ENCODE assay signal across 14 mouse cellular contexts in the genomic region with DNA sequence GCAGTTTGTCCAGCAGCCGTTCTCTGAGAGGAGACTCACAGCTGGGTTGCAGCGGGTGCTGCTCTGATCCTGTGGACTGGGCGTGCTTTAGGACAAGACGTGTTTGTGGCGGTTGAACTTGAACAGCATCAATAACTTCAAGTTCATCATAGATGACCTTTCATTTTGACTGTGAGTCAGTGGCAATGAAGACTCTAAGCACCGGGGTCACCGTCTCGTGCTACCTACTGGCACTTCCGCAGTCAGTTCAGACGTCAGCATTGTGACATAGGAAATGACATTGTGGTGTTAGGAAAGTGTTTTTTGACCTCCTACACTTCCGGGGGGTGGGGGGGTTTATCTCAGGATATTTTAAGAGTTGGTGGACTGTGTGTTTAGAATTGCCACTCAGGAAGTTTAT.
DNase-seq lines count a peak whose midpoint lies in the region; ATAC-seq and TF ChIP-seq lines count a peak whose summit lies in the region.
"Had no signal": no experiment of that assay in that cellular context is flagged by ENCODE, and none has a peak within 500 bp of the region (broad histone marks: within the 10 kb centered on the region; RNA-seq: fewer than 3 reads in every experiment).

No protein-coding gene starts in this region.

- H3K4me2 ChIP-seq in midbrain, embryonic 14.5 days (ENCODE audit: low read length): no peak overlapping the region
- H3K4me2 ChIP-seq in midbrain, embryonic 11.5 days: no peak overlapping the region
- H3K4me2 ChIP-seq: forebrain, embryonic 13.5 days; hindbrain, embryonic 15.5 days had no signal

- H3K9me3 ChIP-seq in midbrain, embryonic 14.5 days (ENCODE audit: control insufficient read depth, low read length): no peaks in the 10 kb centered on the region
- no peaks in the 10 kb centered on the region for H3K9me3 ChIP-seq in midbrain, embryonic 11.5 days (ENCODE audit: control insufficient read depth, low read length)
- H3K9me3 ChIP-seq: forebrain, embryonic 13.5 days; hindbrain, embryonic 15.5 days had no signal

- DNase-seq in gastrocnemius, adult 2 months: no peak
- no peak for DNase-seq in gastrocnemius, adult 8-10 months (ENCODE audit: low spot score in 2 of 2)
- no peak for DNase-seq in midbrain, embryonic 14.5 days
- no peak for DNase-seq in midbrain, embryonic 11.5 days (ENCODE audit: low spot score, missing footprints)
- DNase-seq in kidney, adult 8-10 months: peak; percentile 16 to 24
- peak; percentile 7 for DNase-seq in naive thymus-derived CD4-positive, alpha-beta T cell, adult 2 months (ENCODE audit: low read depth)
- DNase-seq in left cerebral cortex, adult 18-20 months (ENCODE audit: low spot score in 2 of 2): no peak
- DNase-seq: heart, adult 2 months; layer of hippocampus, postnatal 36 days; thymus, postnatal 4 days had no signal

- TF ChIP-seq CTCF in gastrocnemius, adult 2 months (IDR thresholded peaks at IDR 0.05): no peak

- 85% methylated on average over 11 of the region's 11 CpGs for WGBS in midbrain, embryonic 14.5 days
- WGBS in midbrain, embryonic 11.5 days: 83% methylated on average over 11 of the region's 11 CpGs

- ATAC-seq in midbrain, embryonic 14.5 days (ENCODE audit: low FRiP score, low TSS enrichment): no peak
- no peak for ATAC-seq in midbrain, embryonic 11.5 days (ENCODE audit: low FRiP score)
- ATAC-seq in erythroid progenitor cell, adult 5-6 weeks (replicated peaks; ENCODE audit: low FRiP score, poor library complexity, severe bottlenecking): no peak
- ATAC-seq: forebrain, embryonic 13.5 days had no signal

- H3K9ac ChIP-seq in midbrain, embryonic 14.5 days (replicated peaks; ENCODE audit: low read length): no peak overlapping the region
- no peak overlapping the region for H3K9ac ChIP-seq in midbrain, embryonic 11.5 days (ENCODE audit: low read length)
- H3K9ac ChIP-seq: forebrain, embryonic 13.5 days; hindbrain, embryonic 15.5 days; liver, embryonic 14.5 days had no signal

- no peaks in the 10 kb centered on the region for H3K27me3 ChIP-seq in midbrain, embryonic 14.5 days (ENCODE audit: control insufficient read depth, insufficient read depth, low read length)
- no peaks in the 10 kb centered on the region for H3K27me3 ChIP-seq in midbrain, embryonic 11.5 days (ENCODE audit: control insufficient read depth, insufficient read depth, low read length)
- H3K27me3 ChIP-seq: forebrain, embryonic 13.5 days; hindbrain, embryonic 15.5 days had no signal

- H3K4me3 ChIP-seq in gastrocnemius, adult 2 months: no peak overlapping the region; the same call in 1 of the 2 replicates
- no peak overlapping the region for H3K4me3 ChIP-seq in midbrain, embryonic 14.5 days (replicated peaks; ENCODE audit: low read depth, low read length)
- H3K4me3 ChIP-seq in midbrain, embryonic 11.5 days (ENCODE audit: low read depth, low read length): no peak overlapping the region
- H3K4me3 ChIP-seq: forebrain, embryonic 13.5 days; heart, adult 2 months; hindbrain, embryonic 15.5 days had no signal

- no peaks in the 10 kb centered on the region for H3K36me3 ChIP-seq in midbrain, embryonic 14.5 days (ENCODE audit: control insufficient read depth, insufficient read depth, low read length)
- no peaks in the 10 kb centered on the region for H3K36me3 ChIP-seq in midbrain, embryonic 11.5 days (ENCODE audit: control insufficient read depth, insufficient read depth, low read length)
- H3K36me3 ChIP-seq: hindbrain, embryonic 15.5 days had no signal

- intact Hi-C loops in gastrocnemius, adult 2 months (cut with DNase I): no loop called here

- H3K27ac ChIP-seq in gastrocnemius, adult 2 months: peak overlapping the region; percentile 9; the same call in 1 of the 2 replicates
- H3K27ac ChIP-seq in midbrain, embryonic 14.5 days (replicated peaks; ENCODE audit: low read depth, low read length): 0 out of 2 replicates have a peak overlapping the region, but pooled peaks have one; percentile 45
- no peak overlapping the region for H3K27ac ChIP-seq in midbrain, embryonic 11.5 days (ENCODE audit: low read depth, low read length)
- H3K27ac ChIP-seq: heart, adult 2 months; hindbrain, embryonic 15.5 days; liver, embryonic 14.5 days had no signal

- H3K4me1 ChIP-seq in midbrain, embryonic 14.5 days (ENCODE audit: control insufficient read depth, insufficient read depth, low read length): peaks cover 14% of the 10 kb centered on the region; the same call in 1 of the 2 replicates
- peaks cover 8% of the 10 kb centered on the region for H3K4me1 ChIP-seq in midbrain, embryonic 11.5 days (ENCODE audit: control insufficient read depth, insufficient read depth, low read length)

Comparison
In these comparisons a context has a peak if more than half of its experiments do, and no peak if none do; other contexts are left out.
1. DNase-seq: peak in kidney, adult 8-10 months (2 of 2) and naive thymus-derived CD4-positive, alpha-beta T cell, adult 2 months (single experiment); none in gastrocnemius, adult 2 months (single experiment), gastrocnemius, adult 8-10 months (0 of 2), midbrain, embryonic 14.5 days (single experiment), midbrain, embryonic 11.5 days (single experiment) and left cerebral cortex, adult 18-20 months (0 of 2).